ENCODE assay signal across 21 mouse cellular contexts in genomic region chr13:49198734-49199133, GRCm38 (mm10). TPM values are rescaled to one million over a fixed set of nuclear protein-coding genes. Genes with fewer than 3 reads are reported as not detected.
"Had no signal": no experiment of that assay in that cellular context is flagged by ENCODE, and none has a peak within 500 bp of the region (broad histone marks: within the 10 kb centered on the region; RNA-seq: fewer than 3 reads in every experiment).

No protein-coding gene starts in this region.

- H3K4me2 ChIP-seq: liver, embryonic 15.5 days; lung, embryonic 15.5 days; midbrain, embryonic 11.5 days; midbrain, embryonic 13.5 days; midbrain, embryonic 15.5 days; neural tube, embryonic 13.5 days; neural tube, embryonic 15.5 days had no signal

- H3K36me3 ChIP-seq: lung, embryonic 15.5 days; midbrain, embryonic 13.5 days; midbrain, embryonic 15.5 days; neural tube, embryonic 13.5 days; neural tube, embryonic 15.5 days had no signal

- H3K4me3 ChIP-seq: liver, embryonic 15.5 days; lung, embryonic 15.5 days; midbrain, embryonic 13.5 days; midbrain, embryonic 15.5 days; neural tube, embryonic 13.5 days; neural tube, embryonic 15.5 days had no signal

- DNase-seq: liver, postnatal 0 days; lung, adult 2 months; lung, postnatal 14 days; lung, postnatal 36 days; retina, postnatal 1 day; right cerebral cortex, adult 18-20 months; right cerebral cortex, postnatal 25 days; right cerebral cortex, postnatal 4 days; spleen, adult 18-20 months; thymus, adult 18-20 months; thymus, postnatal 25 days; thymus, postnatal 4 days had no signal

- H3K9ac ChIP-seq: liver, embryonic 15.5 days; liver, postnatal 0 days; lung, embryonic 15.5 days; midbrain, embryonic 13.5 days; midbrain, embryonic 15.5 days; neural tube, embryonic 13.5 days; neural tube, embryonic 15.5 days had no signal

- ATAC-seq: liver, postnatal 0 days; lung, postnatal 0 days; midbrain, embryonic 13.5 days; midbrain, embryonic 15.5 days had no signal

- H3K9me3 ChIP-seq: liver, embryonic 15.5 days; lung, embryonic 15.5 days; midbrain, embryonic 13.5 days; midbrain, embryonic 15.5 days; neural tube, embryonic 13.5 days; neural tube, embryonic 15.5 days had no signal

- H3K27me3 ChIP-seq: liver, embryonic 15.5 days; lung, embryonic 15.5 days; midbrain, embryonic 13.5 days; midbrain, embryonic 15.5 days; neural tube, embryonic 13.5 days; neural tube, embryonic 15.5 days had no signal

- H3K27ac ChIP-seq: liver, embryonic 15.5 days; lung, embryonic 15.5 days; midbrain, embryonic 13.5 days; midbrain, embryonic 15.5 days; neural tube, embryonic 13.5 days; neural tube, embryonic 15.5 days had no signal

- H3K4me1 ChIP-seq: lung, embryonic 15.5 days; midbrain, embryonic 13.5 days; midbrain, embryonic 15.5 days; neural tube, embryonic 13.5 days; neural tube, embryonic 15.5 days had no signal

RNA-seq across cellular contexts. Expression of gene Wnk2, which starts 50.9 kb away (rescaled TPM):
- total RNA-seq: monocyte, adult 5-6 weeks had no signal
